Mouse (Mus musculus): ENCODE data around the gene Abcc4.

Abcc4 gene

GRCm38 (mm10) chr14:118635493-118636183 lies 70.4 kb downstream of the Abcc4 start:
- DNase-seq = peak; percentile 85

- no peak for DNase-seq
Measured at GRCm38 (mm10) chr14:118629649-118630048, 76.4 kb downstream of the Abcc4 start.

- DNase-seq = no peak
Measured at GRCm38 (mm10) chr14:118621449-118621789, 84.6 kb downstream of the Abcc4 start.

- DNase-seq = no peak
Measured at GRCm38 (mm10) chr14:118620773-118621448, 85.1 kb downstream of the Abcc4 start.

- DNase-seq = peak; percentile 64
Measured at GRCm38 (mm10) chr14:118616698-118617311, 89.2 kb downstream of the Abcc4 start.

GRCm38 (mm10) chr14:118613734-118614133 lies 92.3 kb downstream of the Abcc4 start:
- DNase-seq = no peak

GRCm38 (mm10) chr14:118611714-118612113 lies 94.3 kb downstream of the Abcc4 start:
- peak; percentile 19 for DNase-seq

- DNase-seq = no peak
Measured at GRCm38 (mm10) chr14:118610786-118611185, 95.2 kb downstream of the Abcc4 start.

GRCm38 (mm10) chr14:118608816-118609465 lies 97.1 kb downstream of the Abcc4 start:
- DNase-seq = no peak

- DNase-seq = no peak
Measured at GRCm38 (mm10) chr14:118608317-118608716, 97.7 kb downstream of the Abcc4 start.

GRCm38 (mm10) chr14:118606476-118606875 lies 99.5 kb downstream of the Abcc4 start:
- no peak for DNase-seq

- DNase-seq = no peak
Measured at GRCm38 (mm10) chr14:118604903-118605302, 101.1 kb downstream of the Abcc4 start.

- DNase-seq = no peak
Measured at GRCm38 (mm10) chr14:118602031-118602430, 104.0 kb downstream of the Abcc4 start.

GRCm38 (mm10) chr14:118600746-118601145 lies 105.3 kb downstream of the Abcc4 start:
- DNase-seq = no peak

- no peak for DNase-seq
Measured at GRCm38 (mm10) chr14:118598757-118599156, 107.3 kb downstream of the Abcc4 start.

GRCm38 (mm10) chr14:118594463-118594862 lies 111.6 kb downstream of the Abcc4 start:
- no peak for DNase-seq

GRCm38 (mm10) chr14:118591477-118592403 lies 114.3 kb downstream of the Abcc4 start:
- DNase-seq = peak; percentile 83

GRCm38 (mm10) chr14:118582333-118582941 lies 123.6 kb downstream of the Abcc4 start:
- no peak for DNase-seq

GRCm38 (mm10) chr14:118581673-118582072 lies 124.3 kb downstream of the Abcc4 start:
- DNase-seq = no peak

- no peak for DNase-seq
Measured at GRCm38 (mm10) chr14:118579013-118579728, 126.8 kb downstream of the Abcc4 start.

- DNase-seq = no peak
Measured at GRCm38 (mm10) chr14:118577895-118578294, 128.1 kb downstream of the Abcc4 start.

Data from lung, postnatal 10 days (tissue).